Mouse (Mus musculus) lung, embryonic 14.5 days (tissue): ENCODE data around the gene Mettl7a3. TPM values are rescaled to one million over a fixed set of nuclear protein-coding genes. Genes with fewer than 3 reads are reported as not detected.
"Not testable (repeated sequence)": the region's sequence is repeated elsewhere in the genome, so short reads cannot be mapped to it uniquely, and the experiment has no call there.

Source experiments
- ATAC-seq: fragments of 200-750 bp; cut with Nextera tagmentation; 2 replicates; pipeline ENCODE4 v1.8.0; 2017; ENCODE audit warnings: mild to moderate bottlenecking, moderate TSS enrichment, moderate library complexity; ENCODE audit not compliant: insufficient read depth
- DNase-seq: peaks from one replicate; pipeline ENCODE4 v3.0.0-alpha.2; 2015
- H3K27ac ChIP-seq: fragments of 300-500 bp; sonication (generic); 2 replicates; pipeline ENCODE4 v1.5.1; 2014; ENCODE audit warnings: low read depth, mild to moderate bottlenecking, moderate library complexity
- H3K27me3 ChIP-seq: fragments of 300-500 bp; sonication (generic); 2 replicates; pipeline ENCODE4 v1.6.1; 2014; ENCODE audit warnings: low read length, control low read depth; ENCODE audit not compliant: insufficient read depth
- H3K36me3 ChIP-seq: fragments of 300-500 bp; sonication (generic); 2 replicates; pipeline ENCODE4 v1.6.1; 2014; ENCODE audit warnings: control low read depth; ENCODE audit not compliant: insufficient read depth
- H3K4me1 ChIP-seq: fragments of 300-500 bp; sonication (generic); 2 replicates; pipeline ENCODE4 v1.6.1; 2014; ENCODE audit warnings: antibody characterized with exemption, control low read depth; ENCODE audit not compliant: insufficient read depth
- H3K4me2 ChIP-seq: fragments of 300-500 bp; sonication (generic); 2 replicates; pipeline ENCODE4 v1.6.1; 2014; ENCODE audit warnings: mild to moderate bottlenecking
- H3K4me3 ChIP-seq: fragments of 300-500 bp; sonication (generic); 2 replicates; pipeline ENCODE4 v1.5.1; 2014; ENCODE audit warnings: low read depth, low read length
- H3K9ac ChIP-seq: fragments of 300-500 bp; sonication (generic); 2 replicates; pipeline ENCODE4 v1.6.1; 2014
- H3K9me3 ChIP-seq: fragments of 300-500 bp; sonication (generic); 2 replicates; pipeline ENCODE4 v1.6.1; 2016; ENCODE audit warnings: low read depth, low read length, control low read depth
- CTCF ChIP-seq: IDR thresholded peaks from 2 replicates; pipeline ENCODE4 v1.5.1; 2016; ENCODE audit warnings: antibody characterized with exemption, low read depth
- WGBS: fragments of 180-500 bp; shearing (Covaris S2); extraction: QIAGEN DNeasy Blood & Tissue Kit; methylation state at CpG from one replicate; pipeline ENCODE4 v1.1.7; 2014; 5-methylcytosine and 5-hydroxymethylcytosine counted together
- polyA plus RNA-seq: library from polyadenylated mRNA; unstranded; fragments of >200 nt; fragmentation: Nextera tagmentation; extraction: Ambion mirVana; gene quantifications from 2 replicates; pipeline ENCODE4 v1.2.1, GENCODE M21; 2014

Mettl7a3 gene
- polyA plus RNA-seq, 1 experiment from 2014 or later: not detected

DNA sequence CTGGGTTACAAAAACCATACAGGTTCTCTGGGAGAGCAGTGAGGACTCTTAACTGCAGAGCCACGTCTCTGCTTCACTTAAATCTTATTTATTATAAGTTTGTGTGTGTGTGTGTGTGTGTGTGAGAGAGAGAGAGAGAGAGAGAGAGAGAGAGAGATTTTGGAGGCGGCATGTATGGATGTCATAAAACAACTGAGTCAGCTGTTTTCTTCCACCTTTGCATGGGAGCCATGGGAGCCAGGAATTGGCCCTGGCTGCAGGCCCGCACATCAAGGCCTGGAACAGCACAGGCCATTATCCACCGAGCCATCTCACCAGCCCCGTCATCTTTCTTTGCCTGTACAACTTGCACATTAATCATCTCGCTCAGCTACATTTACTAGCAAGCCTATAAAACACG, 32.4 kb downstream of the Mettl7a3 start:
- no peaks in the 10 kb centered on the region for H3K36me3 ChIP-seq
- no peak for TF ChIP-seq CTCF
- H3K9me3 ChIP-seq: no peaks in the 10 kb centered on the region
- DNase-seq (no peak), ATAC-seq (no peak)
- no peak overlapping the region for H3K4me2 ChIP-seq
- H3K27ac ChIP-seq: no peak overlapping the region
- no peaks in the 10 kb centered on the region for H3K27me3 ChIP-seq
- WGBS: 58% methylated on average over 7 of the region's 7 CpGs
- H3K9ac ChIP-seq: no peak overlapping the region
- H3K4me3 ChIP-seq: no peak overlapping the region
- H3K4me1 ChIP-seq: no peaks in the 10 kb centered on the region

DNA sequence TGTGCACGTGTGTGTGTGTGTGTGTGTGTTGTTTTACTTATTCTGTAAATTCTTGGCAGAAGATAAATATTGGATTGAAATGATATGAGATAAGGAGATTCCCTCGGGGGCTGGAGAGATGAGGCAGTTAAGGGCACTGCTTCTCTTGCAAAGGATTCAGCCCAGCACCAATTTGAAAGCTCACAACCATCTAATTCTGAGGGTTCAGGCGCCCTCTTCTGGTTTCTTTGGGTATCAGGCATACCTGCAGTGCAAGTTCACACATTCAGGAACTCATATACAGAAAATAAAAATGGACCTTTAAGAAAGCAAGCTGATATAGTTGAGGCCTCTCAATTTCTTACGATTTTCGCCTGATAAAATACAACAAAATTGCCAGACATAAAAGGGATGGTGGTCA, 40.3 kb downstream of the Mettl7a3 start:
- WGBS: 28% methylated on average over 5 of the region's 5 CpGs
- Histone ChIP-seq H3K9ac (no peak overlapping the region), H3K36me3 (no peaks in the 10 kb centered on the region), H3K27me3 (no peaks in the 10 kb centered on the region), H3K9me3 (no peaks in the 10 kb centered on the region), H3K27ac (no peak overlapping the region), H3K4me3 (no peak overlapping the region), H3K4me1 (no peaks in the 10 kb centered on the region), H3K4me2 (no peak overlapping the region)
- peak; percentile 84 for DNase-seq
- ATAC-seq: no peak
- TF ChIP-seq CTCF: peak; percentile 65

DNA sequence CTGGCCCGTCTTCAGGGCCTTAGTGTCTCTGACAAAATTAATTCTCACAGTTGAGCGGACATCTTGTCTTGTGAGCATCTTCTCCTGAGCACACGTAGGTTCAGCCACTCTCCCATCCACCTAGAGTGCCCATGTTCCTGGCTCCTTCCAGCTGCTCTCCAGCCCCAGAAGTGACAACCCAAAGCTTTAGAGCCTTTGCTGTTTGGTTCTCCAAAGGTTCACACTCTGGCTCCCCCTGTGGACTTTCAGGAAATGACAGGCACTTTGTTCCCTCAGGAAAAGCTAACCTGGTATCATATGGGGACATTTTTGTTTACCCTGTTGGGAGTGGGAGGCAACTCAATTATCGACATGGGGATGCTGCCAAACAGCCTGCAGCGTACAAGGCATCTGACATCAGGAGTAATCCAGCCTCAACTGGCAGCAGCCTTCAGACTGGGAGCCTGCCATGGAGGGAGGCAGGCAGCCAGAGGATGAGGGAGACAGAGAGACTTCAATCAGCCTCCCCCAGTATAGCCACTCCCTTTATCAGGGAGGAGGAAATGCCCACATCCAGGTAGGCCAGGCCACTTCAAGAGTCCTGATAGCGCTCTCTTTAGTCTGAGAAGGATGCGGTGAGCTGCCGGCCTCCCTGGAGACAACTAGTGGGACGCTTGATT, 43.2 kb downstream of the Mettl7a3 start:
- H3K4me1 ChIP-seq, H3K27ac ChIP-seq, H3K9ac ChIP-seq, DNase-seq, H3K27me3 ChIP-seq, H3K4me2 ChIP-seq, H3K36me3 ChIP-seq, H3K4me3 ChIP-seq, H3K9me3 ChIP-seq: not testable (repeated sequence)
- ATAC-seq: peak; percentile 49; the same call in 1 of the 2 replicates
- 26% methylated on average over 3 of the region's 9 CpGs for WGBS
- TF ChIP-seq CTCF: 0 out of 2 replicates have a peak, but pooled peaks have one; percentile 2

DNA sequence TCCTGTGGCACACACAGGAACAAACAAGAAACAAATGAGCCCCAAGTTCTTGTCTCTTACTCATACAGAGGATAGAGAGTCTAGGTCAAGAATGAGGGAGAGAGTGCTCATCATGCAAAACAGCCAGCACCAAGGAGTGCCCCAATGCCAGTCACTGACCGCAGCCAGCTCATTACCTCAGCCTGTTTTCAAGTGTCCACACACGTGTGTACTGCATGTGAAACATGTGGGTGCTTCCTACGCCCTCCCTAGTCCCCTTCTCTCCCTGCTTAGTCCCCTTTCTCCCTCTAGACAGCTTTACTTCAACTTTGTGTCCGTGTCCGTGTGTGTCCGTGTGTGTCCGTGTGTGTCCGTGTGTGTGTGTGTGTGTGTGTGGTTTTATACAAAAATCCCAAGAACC, 44.9 kb downstream of the Mettl7a3 start:
- no peaks in the 10 kb centered on the region for H3K27me3 ChIP-seq
- no peaks in the 10 kb centered on the region for H3K4me1 ChIP-seq
- 68% methylated on average over 8 of the region's 8 CpGs for WGBS
- H3K9me3 ChIP-seq: no peaks in the 10 kb centered on the region
- H3K4me2 ChIP-seq: no peak overlapping the region
- H3K36me3 ChIP-seq: no peaks in the 10 kb centered on the region
- no peak overlapping the region for H3K27ac ChIP-seq
- no peak overlapping the region for H3K9ac ChIP-seq
- ATAC-seq: no peak
- H3K4me3 ChIP-seq: no peak overlapping the region
- DNase-seq: no peak
- TF ChIP-seq CTCF: no peak

DNA sequence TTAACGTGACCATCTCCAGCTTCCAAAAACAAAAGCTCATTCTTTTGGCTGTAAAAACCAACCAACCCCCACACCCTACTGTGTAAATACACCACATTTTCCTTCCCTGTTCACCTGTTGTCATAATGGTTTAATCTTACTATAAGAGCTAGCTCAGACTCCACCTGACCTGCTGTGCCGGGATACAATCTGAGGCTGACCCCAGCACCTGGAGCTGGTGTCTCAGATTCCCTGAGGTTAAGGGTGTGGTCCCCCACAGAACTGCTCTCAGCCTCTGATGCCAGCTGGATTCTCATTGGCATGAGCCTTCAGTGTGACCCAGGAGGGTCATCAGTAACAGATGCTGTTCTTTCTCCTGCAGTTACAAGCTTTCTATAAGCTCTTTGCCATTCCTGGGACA, 45.4 kb downstream of the Mettl7a3 start:
- H3K27me3 ChIP-seq: no peaks in the 10 kb centered on the region
- H3K27ac ChIP-seq: no peak overlapping the region
- H3K4me1 ChIP-seq: no peaks in the 10 kb centered on the region
- no peak for ATAC-seq
- TF ChIP-seq CTCF: no peak
- no peak overlapping the region for H3K4me3 ChIP-seq
- 52% methylated on average over 2 of the region's 2 CpGs for WGBS
- no peak for DNase-seq
- no peaks in the 10 kb centered on the region for H3K9me3 ChIP-seq
- no peaks in the 10 kb centered on the region for H3K36me3 ChIP-seq
- H3K9ac ChIP-seq: no peak overlapping the region
- no peak overlapping the region for H3K4me2 ChIP-seq

DNA sequence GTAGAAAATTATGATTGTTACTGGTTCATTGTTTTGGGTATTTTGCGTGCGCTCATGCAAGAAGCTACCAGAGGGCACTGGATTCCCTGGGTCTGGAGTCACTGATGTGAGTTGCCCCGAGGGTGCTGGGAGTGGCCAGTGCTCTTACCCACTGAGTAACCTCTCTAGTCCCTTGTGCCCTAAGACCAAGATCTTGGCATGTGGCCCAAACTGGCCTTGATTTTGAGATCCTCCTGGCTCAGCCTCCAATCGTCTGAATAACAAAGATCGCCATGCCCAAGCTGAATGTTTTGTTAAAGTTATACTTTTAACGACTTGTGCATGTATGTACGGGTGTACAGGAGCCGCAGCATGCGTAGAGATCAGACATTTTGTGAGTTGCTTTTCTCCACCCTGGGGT, 51.0 kb downstream of the Mettl7a3 start:
- Histone ChIP-seq H3K9me3 (0 out of 2 replicates have a peak, but pooled peaks cover 3% of the 10 kb centered on the region), H3K9ac (no peak overlapping the region), H3K36me3 (no peaks in the 10 kb centered on the region), H3K27ac (no peak overlapping the region), H3K4me1 (no peaks in the 10 kb centered on the region), H3K4me3 (no peak overlapping the region), H3K4me2 (no peak overlapping the region), H3K27me3 (no peaks in the 10 kb centered on the region)
- ATAC-seq: no peak
- whole genome bisulfite sequencing: 89% methylated on average over 9 of the region's 9 CpGs
- no peak for DNase-seq
- TF ChIP-seq CTCF: no peak

DNA sequence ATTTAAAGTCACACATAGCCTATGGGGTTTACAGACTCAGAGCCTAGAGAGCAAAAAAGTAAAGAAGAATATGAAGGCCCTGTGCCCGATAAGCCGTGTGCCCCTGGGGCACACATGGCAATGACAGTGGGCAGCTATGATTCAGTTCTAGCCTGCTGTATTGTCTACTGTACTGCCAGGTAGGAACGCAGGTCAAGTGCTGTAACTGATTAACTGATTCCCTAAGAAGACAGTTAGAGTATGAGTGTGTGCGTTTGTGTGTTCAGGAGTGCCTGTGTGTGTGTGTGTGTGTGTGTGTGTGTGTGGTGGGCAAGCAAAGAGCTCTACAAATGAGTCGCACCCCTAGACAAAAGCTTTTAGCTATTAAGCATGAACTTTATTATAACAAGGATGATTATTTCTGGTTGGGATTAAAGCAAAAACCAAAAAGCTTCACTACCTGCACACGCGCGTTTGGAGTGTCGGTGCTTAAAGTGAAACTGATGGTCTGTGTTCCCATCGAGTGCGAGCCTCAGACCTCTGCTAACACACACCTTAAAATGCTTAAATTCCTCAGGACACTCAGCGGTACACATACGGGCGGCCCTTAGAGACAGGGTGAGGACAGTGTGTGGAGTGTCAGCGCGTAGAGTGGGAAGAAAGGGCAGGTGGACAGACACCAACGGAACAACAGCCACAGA, 53.0 kb downstream of the Mettl7a3 start:
- no peaks in the 10 kb centered on the region for H3K36me3 ChIP-seq
- H3K4me1 ChIP-seq: no peaks in the 10 kb centered on the region
- peak overlapping the region; percentile 40; the same call in 1 of the 2 replicates for H3K4me2 ChIP-seq
- ATAC-seq (no peak), DNase-seq (peak; percentile 34)
- no peaks in the 10 kb centered on the region for H3K27me3 ChIP-seq
- 67% methylated on average over 17 of the region's 17 CpGs for WGBS
- H3K9ac ChIP-seq: no peak overlapping the region
- peak overlapping the region; percentile 40; the same call in 1 of the 2 replicates for H3K27ac ChIP-seq
- no peak overlapping the region for H3K4me3 ChIP-seq
- TF ChIP-seq CTCF: no peak
- H3K9me3 ChIP-seq: 0 out of 2 replicates have a peak, but pooled peaks cover 3% of the 10 kb centered on the region
